ENCODE assay signal across 10 mouse cellular contexts in genomic region chr14:101842521-101842920, GRCm38 (mm10).
DNase-seq lines count a peak whose midpoint lies in the region; ATAC-seq and TF ChIP-seq lines count a peak whose summit lies in the region.
"Had no signal": no experiment of that assay in that cellular context is flagged by ENCODE, and none has a peak within 500 bp of the region (broad histone marks: within the 10 kb centered on the region; RNA-seq: fewer than 3 reads in every experiment).

No protein-coding gene starts in this region.

- no peaks in the 10 kb centered on the region for H3K9me3 ChIP-seq in heart, postnatal 0 days (replicated peaks; ENCODE audit: control insufficient read depth, low read length)
- H3K9me3 ChIP-seq in intestine, embryonic 15.5 days, result no peaks in the 10 kb centered on the region
- H3K9me3 ChIP-seq: forebrain, embryonic 12.5 days; midbrain, embryonic 12.5 days had no signal

- peak overlapping the region; percentile 66 for H3K9ac ChIP-seq in heart, postnatal 0 days (replicated peaks; ENCODE audit: low read depth, low read length)
- peak overlapping the region; percentile 36 for H3K9ac ChIP-seq in intestine, embryonic 15.5 days
- H3K9ac ChIP-seq: forebrain, embryonic 12.5 days; midbrain, embryonic 12.5 days had no signal

- no peak for ATAC-seq in heart, postnatal 0 days (ENCODE audit: insufficient read depth, low read depth)
- ATAC-seq in CD4-positive, CD25-positive, alpha-beta regulatory T cell, adult 4 months, result peak; percentile 56
- ATAC-seq in intestine, embryonic 15.5 days, result no peak
- peak; percentile 60 for ATAC-seq in megakaryocyte, adult 5-6 weeks (ENCODE audit: poor library complexity, severe bottlenecking)

- TF ChIP-seq CTCF in heart, postnatal 0 days (IDR thresholded peaks at IDR 0.05; ENCODE audit: low read depth), result no peak

- no peak for TF ChIP-seq EP300 in heart, postnatal 0 days (IDR thresholded peaks at IDR 0.05; ENCODE audit: low read depth)

- WGBS in heart, postnatal 0 days, result 45% methylated on average over 6 of the region's 6 CpGs
- WGBS in intestine, embryonic 15.5 days, result 62% methylated on average over 6 of the region's 6 CpGs

- peak overlapping the region; percentile 51 for H3K4me3 ChIP-seq in heart, postnatal 0 days (ENCODE audit: low read depth, low read length)
- peak overlapping the region; percentile 30 for H3K4me3 ChIP-seq in intestine, embryonic 15.5 days (replicated peaks)
- H3K4me3 ChIP-seq: forebrain, embryonic 12.5 days; midbrain, embryonic 12.5 days had no signal

- H3K27me3 ChIP-seq in heart, postnatal 0 days (ENCODE audit: control insufficient read depth, insufficient read depth, low read length), result no peaks in the 10 kb centered on the region
- H3K27me3 ChIP-seq in intestine, embryonic 15.5 days (replicated peaks), result no peaks in the 10 kb centered on the region
- H3K27me3 ChIP-seq: forebrain, embryonic 12.5 days; midbrain, embryonic 12.5 days had no signal

- H3K36me3 ChIP-seq in heart, postnatal 0 days (replicated peaks; ENCODE audit: control insufficient read depth, insufficient read depth, low read length), result no peaks in the 10 kb centered on the region
- H3K36me3 ChIP-seq in intestine, embryonic 15.5 days, result no peaks in the 10 kb centered on the region
- H3K36me3 ChIP-seq: forebrain, embryonic 12.5 days; midbrain, embryonic 12.5 days had no signal

- DNase-seq in heart, postnatal 0 days (ENCODE audit: low spot score), result no peak
- no peak for DNase-seq in heart, postnatal 10 days
- no peak for DNase-seq in embryo, embryonic 11 days
- DNase-seq in thymus, postnatal 0 days (ENCODE audit: low spot score), result no peak
- DNase-seq in right cerebral cortex, postnatal 25 days, result no peak

- H3K27ac ChIP-seq in heart, postnatal 0 days (ENCODE audit: low read depth), result peak overlapping the region; percentile 79
- 0 out of 2 replicates have a peak overlapping the region, but pooled peaks have one; percentile 13 for H3K27ac ChIP-seq in intestine, embryonic 15.5 days
- H3K27ac ChIP-seq: forebrain, embryonic 12.5 days; midbrain, embryonic 12.5 days had no signal

- intact Hi-C loops in heart, postnatal 10 days (cut with DNase I), result loop anchor here (1.0 kb wide), 1 partner anchor 42 kb away; no protein-coding TSS in a partner anchor

- H3K4me1 ChIP-seq in heart, postnatal 0 days (ENCODE audit: control insufficient read depth, insufficient read depth), result peaks cover 19% of the 10 kb centered on the region; the same call in 1 of the 2 replicates
- H3K4me1 ChIP-seq in intestine, embryonic 15.5 days (replicated peaks), result peaks cover 5% of the 10 kb centered on the region
- H3K4me1 ChIP-seq: forebrain, embryonic 12.5 days; midbrain, embryonic 12.5 days had no signal

- H3K4me2 ChIP-seq in heart, postnatal 0 days (ENCODE audit: low read depth, low read length), result peak overlapping the region; percentile 73
- peak overlapping the region; percentile 46 for H3K4me2 ChIP-seq in intestine, embryonic 15.5 days (replicated peaks)
- H3K4me2 ChIP-seq: forebrain, embryonic 12.5 days; midbrain, embryonic 12.5 days had no signal

Comparison
In these comparisons a context has a peak if more than half of its experiments do, and no peak if none do; other contexts are left out.
1. ATAC-seq: peak in CD4-positive, CD25-positive, alpha-beta regulatory T cell, adult 4 months (single experiment) and megakaryocyte, adult 5-6 weeks (single experiment); none in heart, postnatal 0 days (single experiment) and intestine, embryonic 15.5 days (single experiment).